Mouse (Mus musculus): ENCODE measurements at regions not wholly inside any gene's neighbourhood (a gene's known extent, or its start where the extent isn't known, plus 50 kb on each side); places are given as distances from the start of the nearest gene placed in this dataset.

GRCm38 (mm10) chr14:108557895-108558294, 356.1 kb downstream of the Slitrk1 start:
- Histone ChIP-seq H3K4me2 (no peak overlapping the region), H3K9me3 (replicated peaks) (no peaks in the 10 kb centered on the region), H3K27ac (no peak overlapping the region), H3K27me3 (no peaks in the 10 kb centered on the region), H3K36me3 (ENCODE audit: poor library complexity, severe bottlenecking) (no peaks in the 10 kb centered on the region), H3K9ac (no peak overlapping the region), H3K4me3 (no peak overlapping the region), H3K4me1 (no peaks in the 10 kb centered on the region)
- ATAC-seq = peak; percentile 33; the same call in 1 of the 2 replicates
- 93% methylated on average over 4 of the region's 4 CpGs for WGBS

DNA sequence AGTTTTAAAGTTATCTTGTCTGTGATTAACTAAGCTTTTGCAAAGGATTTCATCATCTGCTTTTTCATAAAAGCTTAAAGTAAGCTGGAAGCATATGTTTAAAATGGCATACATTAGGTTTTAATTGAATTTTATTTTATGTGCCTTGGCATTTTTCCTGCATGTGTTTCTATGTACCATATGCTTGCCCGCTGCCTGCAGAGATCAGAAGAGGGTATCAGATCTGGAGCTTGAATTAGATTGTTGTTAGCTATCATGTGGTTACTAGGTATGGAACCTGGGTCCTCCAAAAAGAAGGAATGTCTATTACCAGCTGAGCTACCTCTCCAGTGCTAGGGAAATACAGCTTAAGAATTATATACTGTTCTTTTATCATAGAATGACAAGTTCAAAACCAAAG, 358.4 kb downstream of the Slitrk1 start:
- no peaks in the 10 kb centered on the region for H3K4me1 ChIP-seq
- H3K27me3 ChIP-seq = no peaks in the 10 kb centered on the region
- no peak overlapping the region for H3K4me3 ChIP-seq
- no peak overlapping the region for H3K4me2 ChIP-seq
- ATAC-seq = 0 out of 2 replicates have a peak, but pooled peaks have one; percentile 19
- 76% methylated on average over 1 of the region's 1 CpGs for WGBS
- H3K27ac ChIP-seq = no peak overlapping the region
- no peak overlapping the region for H3K9ac ChIP-seq
- H3K36me3 ChIP-seq (ENCODE audit: poor library complexity, severe bottlenecking) = no peaks in the 10 kb centered on the region
- no peaks in the 10 kb centered on the region for H3K9me3 ChIP-seq (replicated peaks)

DNA sequence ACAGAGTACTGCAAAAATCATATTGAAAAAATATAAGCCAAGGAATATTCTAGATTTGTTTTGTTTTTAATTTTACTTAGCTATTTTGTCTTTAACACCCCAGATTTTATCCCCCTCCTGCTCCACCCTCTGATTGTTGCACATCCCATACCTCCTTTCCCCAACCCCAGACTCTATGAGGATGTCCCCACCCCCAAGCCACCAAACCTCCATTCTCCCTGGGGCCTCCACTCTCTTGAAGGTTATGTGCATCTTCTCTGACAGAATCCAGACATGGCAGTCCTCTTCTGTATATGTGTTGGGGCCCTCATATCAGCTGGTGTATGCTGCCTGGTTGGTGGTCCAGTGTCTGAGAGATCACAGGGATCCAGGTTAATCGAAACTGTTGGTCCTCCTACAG, 382.6 kb downstream of the Slitrk1 start:
- Histone ChIP-seq H3K9ac (no peak overlapping the region), H3K4me2 (no peak overlapping the region), H3K27me3 (no peaks in the 10 kb centered on the region), H3K4me1 (no peaks in the 10 kb centered on the region), H3K36me3 (ENCODE audit: poor library complexity, severe bottlenecking) (no peaks in the 10 kb centered on the region), H3K27ac (no peak overlapping the region), H3K4me3 (no peak overlapping the region), H3K9me3 (replicated peaks) (no peaks in the 10 kb centered on the region)
- no peak for ATAC-seq
- 100% methylated on average over 1 of the region's 1 CpGs for WGBS

GRCm38 (mm10) chr14:108530554-108530953, 383.4 kb downstream of the Slitrk1 start:
- no peaks in the 10 kb centered on the region for H3K9me3 ChIP-seq (replicated peaks)
- no peak overlapping the region for H3K4me3 ChIP-seq
- no peaks in the 10 kb centered on the region for H3K36me3 ChIP-seq (ENCODE audit: poor library complexity, severe bottlenecking)
- no peaks in the 10 kb centered on the region for H3K27me3 ChIP-seq
- no peak overlapping the region for H3K27ac ChIP-seq
- H3K9ac ChIP-seq = no peak overlapping the region
- ATAC-seq = no peak
- no peak overlapping the region for H3K4me2 ChIP-seq
- no peaks in the 10 kb centered on the region for H3K4me1 ChIP-seq
- 68% methylated on average over 1 of the region's 1 CpGs for WGBS

GRCm38 (mm10) chr14:108520914-108521313, 393.0 kb downstream of the Slitrk1 start:
- H3K4me1 ChIP-seq = no peaks in the 10 kb centered on the region
- H3K9me3 ChIP-seq (replicated peaks) = no peaks in the 10 kb centered on the region
- WGBS = 74% methylated on average over 2 of the region's 2 CpGs
- H3K4me2 ChIP-seq = no peak overlapping the region
- H3K36me3 ChIP-seq (ENCODE audit: poor library complexity, severe bottlenecking) = no peaks in the 10 kb centered on the region
- no peak overlapping the region for H3K27ac ChIP-seq
- H3K9ac ChIP-seq = no peak overlapping the region
- H3K4me3 ChIP-seq = no peak overlapping the region
- H3K27me3 ChIP-seq = no peaks in the 10 kb centered on the region
- no peak for ATAC-seq

All from forebrain, embryonic 13.5 days (tissue).